Mouse (Mus musculus) frontal cortex, postnatal 36 days (tissue): ENCODE results near the gene Gse1.

ENCODE experiments used
- DNase-seq, 2 experiments: peaks; one replicate each; pipeline ENCODE4 v3.0.0; 2022; ENCODE audit warnings: low spot score in 2 of 2

Gse1 gene

GRCm38 (mm10) chr8:120614491-120614890 is 386.2 kb downstream of the Gse1 start:
- DNase-seq = no peak

DNA sequence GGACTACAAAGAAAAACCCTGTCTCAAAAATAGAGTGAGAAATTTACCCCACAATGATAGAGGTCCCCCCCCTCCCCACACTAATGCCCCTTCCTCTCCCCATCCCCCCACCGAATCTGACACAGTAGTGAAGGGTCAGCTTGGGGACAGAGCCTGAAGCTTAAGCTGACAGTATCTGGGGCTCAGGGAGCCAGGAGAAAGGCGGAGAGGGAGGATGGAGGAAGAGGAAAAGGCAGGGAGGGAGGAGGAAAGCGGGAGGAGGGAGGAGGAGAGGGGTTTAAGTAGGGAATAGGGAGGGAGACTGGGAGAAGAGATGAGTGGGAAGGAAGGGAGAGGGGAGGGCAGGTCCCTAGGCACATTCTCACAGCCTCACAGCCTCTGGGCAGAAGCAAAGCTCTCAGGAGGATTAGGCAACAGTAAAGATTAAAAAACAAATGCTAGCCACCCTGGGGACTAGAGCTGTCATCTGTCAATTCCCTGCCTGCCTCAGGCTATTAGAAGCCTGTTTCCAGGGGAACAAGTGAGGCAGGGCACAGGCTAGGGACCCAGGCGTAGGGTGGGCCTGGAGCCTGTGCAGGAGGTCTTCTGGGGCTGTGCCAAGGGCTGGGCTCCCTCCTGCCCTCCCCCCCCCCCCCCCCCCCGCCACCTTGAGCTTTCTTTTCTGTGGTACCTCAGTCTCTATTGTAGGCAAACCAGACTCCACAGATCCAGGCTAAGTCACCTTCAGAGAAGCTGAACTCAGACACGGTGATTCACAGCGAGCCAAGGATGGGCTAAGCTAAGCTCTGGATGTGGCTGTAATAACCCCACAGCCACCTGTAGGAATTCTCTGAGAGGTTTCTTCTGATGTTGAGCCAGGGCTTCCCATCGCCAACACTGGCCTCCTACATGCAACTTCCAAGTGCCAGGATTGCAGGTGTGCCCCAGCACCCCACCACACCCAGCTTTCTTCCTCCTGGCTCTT is 388.7 kb downstream of the Gse1 start:
- no peak for DNase-seq

GRCm38 (mm10) chr8:120618110-120618509 is 389.9 kb downstream of the Gse1 start:
- DNase-seq = peak; percentile 61 to 66

DNA sequence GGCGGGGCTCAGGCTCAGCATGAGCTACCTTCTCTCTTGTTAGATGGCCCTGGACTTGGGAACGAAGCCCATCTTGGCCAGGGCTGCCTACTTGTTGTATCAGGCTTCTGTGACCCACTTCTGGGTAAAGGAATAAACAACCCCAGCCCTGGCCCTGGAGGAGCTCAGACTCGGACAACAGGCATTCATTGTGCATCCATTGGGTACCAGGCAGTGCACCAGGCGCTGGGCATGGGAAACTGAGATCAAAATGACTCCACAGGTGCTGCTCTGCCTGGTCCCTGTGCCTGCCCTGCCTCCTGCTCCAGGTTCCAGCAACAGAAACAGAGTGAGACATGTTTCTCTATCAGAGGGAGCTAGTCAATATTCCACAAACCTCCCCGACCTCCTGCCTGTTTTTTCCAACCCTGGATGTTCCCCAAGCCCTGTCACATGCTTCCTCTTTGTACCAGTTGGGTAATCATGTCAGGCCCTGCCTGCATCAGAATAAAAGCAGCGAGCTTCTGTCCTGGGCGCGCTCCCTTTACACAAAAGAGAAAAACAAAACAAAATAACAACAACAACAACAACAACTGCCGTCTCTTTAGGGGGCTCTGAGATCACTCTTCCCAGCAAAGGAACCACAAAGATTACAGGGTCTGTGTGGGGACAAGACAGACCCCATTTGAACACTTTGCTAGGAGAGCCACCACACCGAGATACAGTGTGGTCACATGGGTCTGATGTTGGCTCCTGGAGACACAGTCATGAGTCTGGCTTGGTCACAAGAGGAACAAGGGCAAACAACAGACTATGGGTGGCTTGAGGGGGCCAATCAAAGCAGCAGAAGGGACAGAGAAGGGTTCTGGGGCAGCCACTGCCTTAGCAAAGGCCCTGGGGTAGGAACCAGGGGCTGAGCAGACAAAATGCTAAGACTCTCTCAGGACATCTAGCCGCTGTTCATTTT is 391.3 kb downstream of the Gse1 start:
- peak; percentile 37 to 59 for DNase-seq

GRCm38 (mm10) chr8:120620441-120620840 is 392.2 kb downstream of the Gse1 start:
- DNase-seq = no peak

DNA sequence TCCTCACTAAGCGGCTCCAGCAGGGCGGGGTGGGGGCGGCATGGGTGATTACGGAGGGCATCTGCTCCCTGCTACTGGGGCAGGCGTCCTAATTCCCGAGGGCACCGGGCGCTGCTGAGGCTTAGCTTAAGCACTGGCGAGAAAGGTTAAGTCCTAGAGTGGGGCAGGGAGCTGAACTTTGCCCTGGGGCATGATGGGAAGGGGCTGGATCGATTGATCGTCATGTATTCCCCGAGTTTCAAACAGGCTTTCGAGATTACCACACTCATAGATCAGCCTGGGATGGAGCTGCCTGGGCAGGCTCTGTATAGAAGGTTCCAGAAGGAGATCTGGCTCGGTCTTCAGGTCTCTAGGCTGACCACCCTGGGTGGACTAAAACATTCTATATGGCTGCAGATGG is 393.9 kb downstream of the Gse1 start:
- DNase-seq = no peak

DNA sequence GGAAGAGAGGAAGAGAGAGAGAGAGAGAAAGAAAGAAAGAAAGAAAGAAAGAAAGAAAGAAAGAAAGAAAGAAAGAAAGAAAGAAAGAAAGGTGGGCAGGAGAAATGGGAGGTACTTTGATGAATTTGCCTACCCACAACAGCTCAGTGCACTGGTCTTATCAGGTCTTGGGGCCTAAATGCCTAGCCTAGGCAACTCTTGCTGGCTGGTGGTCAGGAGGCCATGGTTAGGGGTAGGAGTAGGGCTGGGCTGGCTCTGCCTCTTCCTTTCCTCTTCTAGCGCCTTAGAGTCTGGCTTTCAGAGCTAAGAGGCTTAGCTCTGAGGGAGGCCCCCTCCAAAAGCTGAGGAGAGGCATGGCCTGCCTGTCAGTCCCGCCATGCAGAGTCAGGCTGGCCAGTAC is 395.4 kb downstream of the Gse1 start:
- DNase-seq = no peak

- no peak for DNase-seq
Measured at GRCm38 (mm10) chr8:120626461-120626860, 398.2 kb downstream of the Gse1 start.

DNA sequence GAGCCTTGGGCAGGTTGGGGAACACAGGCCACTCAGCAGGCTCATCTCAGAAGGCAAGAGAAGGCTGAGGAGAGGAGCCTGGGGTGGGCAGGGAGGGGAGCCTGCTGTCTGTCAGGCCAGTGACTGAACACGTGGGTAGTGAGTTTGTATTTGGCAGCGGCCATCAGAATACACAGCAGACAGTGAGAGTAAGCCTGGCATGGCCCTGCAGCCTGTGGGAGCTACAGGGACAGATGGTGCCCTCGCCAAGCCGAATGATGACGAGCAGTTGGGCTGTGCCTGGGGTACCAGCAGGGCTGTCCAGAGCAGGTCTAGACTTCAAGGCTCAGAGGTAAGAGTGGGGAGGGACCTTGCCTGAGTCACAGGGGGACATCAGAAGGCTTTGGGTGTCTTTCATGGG is 399.0 kb downstream of the Gse1 start:
- DNase-seq = no peak

DNA sequence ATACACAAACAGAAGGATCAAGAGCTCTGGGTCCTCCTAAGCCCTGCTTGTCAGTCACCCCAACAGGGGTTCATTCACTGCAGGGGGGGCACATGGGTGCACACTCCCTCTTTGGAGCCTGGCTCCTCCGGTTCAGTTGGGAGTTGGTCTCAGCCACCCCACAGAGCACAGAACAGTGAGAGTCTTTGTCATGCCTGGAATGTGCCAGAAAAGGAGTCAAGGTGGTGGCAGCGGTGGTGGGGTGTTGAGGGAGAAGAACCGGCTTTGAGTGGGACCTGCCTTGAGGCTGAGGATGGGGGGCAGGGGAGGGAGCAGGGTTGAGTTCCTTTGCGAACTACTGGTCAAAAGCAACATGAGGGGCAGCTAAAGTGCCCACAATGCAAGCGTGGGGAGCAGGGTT is 401.8 kb downstream of the Gse1 start:
- DNase-seq = no peak

DNA sequence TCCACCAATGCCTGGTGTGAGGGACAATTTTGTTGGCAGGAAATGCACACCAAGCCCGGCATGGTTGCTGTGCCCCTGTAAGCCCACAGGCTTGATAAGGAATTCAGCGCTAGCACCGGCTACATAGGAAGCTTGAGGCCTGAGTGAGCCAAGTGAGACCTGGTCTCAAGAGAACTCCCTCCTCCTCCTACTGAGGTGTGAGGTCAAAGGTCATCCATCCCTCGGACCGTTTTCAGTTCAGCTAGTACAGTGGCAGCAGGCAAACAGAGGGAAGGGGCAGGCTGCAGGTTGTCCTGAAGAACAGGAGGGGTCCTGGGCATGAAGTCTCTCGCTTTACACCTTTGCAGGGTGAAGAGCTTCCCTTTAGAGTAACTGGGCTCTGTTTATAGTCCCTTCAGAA is 402.6 kb downstream of the Gse1 start:
- no peak for DNase-seq
